Mouse (Mus musculus) megakaryocyte, embryonic 14.5 days (primary cell): Measurements from ENCODE around the gene Ascl5.

Source experiments
- FLI1 ChIP-seq: IDR thresholded peaks from 2 replicates; pipeline ENCODE4 v1.6.1; 2012; ENCODE audit warnings: low read length, inconsistent platforms, mixed read lengths
- GATA1 ChIP-seq: IDR thresholded peaks from 3 replicates; pipeline ENCODE4 v1.6.1; 2012; ENCODE audit warnings: mixed read lengths, low read length, inconsistent platforms, borderline replicate concordance

DNA sequence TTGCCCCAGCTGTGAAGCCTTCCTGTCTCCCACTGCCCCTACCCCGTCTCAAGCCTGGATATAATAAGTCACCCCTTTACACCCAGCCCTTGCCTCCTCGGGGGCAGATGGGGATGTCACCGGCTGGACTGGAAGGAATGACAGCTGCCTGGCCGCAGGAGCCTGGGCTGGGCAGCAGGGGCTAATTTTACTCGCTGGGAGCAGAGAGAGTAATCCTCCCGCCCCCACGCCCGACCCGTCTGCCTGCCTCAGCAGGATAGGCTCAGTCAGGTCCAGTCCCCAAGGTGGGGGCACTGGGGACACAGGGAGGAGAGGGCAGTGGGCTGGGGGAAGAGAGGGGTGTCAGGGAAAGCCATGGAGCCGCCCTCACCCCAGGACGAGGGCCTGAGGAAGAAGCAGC is 1.9 kb downstream of the Ascl5 start, which contains the start of gene Cacna1s:
- no peak for TF ChIP-seq GATA1
- no peak for TF ChIP-seq FLI1
